Mouse (Mus musculus) urinary bladder, postnatal 25 days (tissue): ENCODE data around the gene Dusp5.
A peak's percentile ranks its signal among the peaks of the same experiment; 100 is the strongest.

Source experiments
- DNase-seq: peaks from one replicate; pipeline ENCODE4 v3.0.0; 2022; ENCODE audit warnings: low spot score

Dusp5 gene

DNA sequence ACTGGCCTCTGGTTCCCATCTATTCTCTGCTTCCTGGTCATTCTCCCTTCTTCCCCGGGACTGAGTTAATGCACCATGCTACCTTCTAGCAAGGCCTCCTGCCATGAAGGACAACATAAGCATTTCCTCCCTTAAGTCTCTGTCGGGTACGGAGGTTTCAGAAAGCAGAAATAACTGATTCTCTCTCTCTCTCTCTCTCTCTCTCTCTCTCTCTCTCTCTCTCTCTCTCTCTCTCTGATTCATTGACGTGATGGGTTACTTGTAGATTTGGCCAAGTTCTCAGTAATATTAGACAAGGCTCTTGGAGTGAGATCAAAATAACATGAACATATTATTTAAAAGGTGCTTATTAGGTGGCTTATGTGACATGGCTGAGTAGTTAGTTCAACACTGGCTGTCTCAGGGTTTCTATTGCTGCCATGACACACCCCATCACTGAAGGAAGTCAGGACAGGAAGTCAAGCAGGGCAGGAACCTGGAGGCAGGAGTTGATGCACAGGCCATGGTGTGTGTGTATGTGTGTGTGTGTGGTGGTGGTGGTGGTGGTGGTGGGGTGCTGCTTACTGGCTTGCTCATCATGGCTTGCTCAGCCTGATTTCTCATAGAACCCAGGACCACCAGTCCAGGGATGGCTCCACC is 16.1 kb downstream of the Dusp5 start:
- DNase-seq: no peak

- DNase-seq: no peak
Observed at GRCm38 (mm10) chr19:53547597-53547996, 18.7 kb downstream of the Dusp5 start.

DNA sequence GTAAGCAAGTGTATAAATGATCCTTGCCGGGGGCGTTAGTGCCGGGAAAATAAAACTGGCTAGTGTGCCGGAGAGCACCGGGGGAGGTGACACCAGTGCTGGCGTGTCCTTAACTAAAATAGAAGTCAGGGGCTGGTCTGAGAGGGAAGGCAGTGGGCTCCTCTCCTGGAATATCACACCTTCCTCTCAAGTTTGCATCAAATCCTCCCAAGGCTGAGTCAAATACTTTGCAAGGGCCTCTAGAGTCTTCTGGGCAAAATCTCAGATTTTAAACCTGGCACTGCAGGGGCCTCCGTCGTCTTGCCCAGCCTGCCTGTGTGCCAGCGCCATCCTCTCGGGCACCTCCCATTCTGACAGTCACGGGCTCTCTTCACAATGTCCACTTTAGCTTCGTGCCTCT is 22.1 kb downstream of the Dusp5 start:
- DNase-seq: no peak

DNA sequence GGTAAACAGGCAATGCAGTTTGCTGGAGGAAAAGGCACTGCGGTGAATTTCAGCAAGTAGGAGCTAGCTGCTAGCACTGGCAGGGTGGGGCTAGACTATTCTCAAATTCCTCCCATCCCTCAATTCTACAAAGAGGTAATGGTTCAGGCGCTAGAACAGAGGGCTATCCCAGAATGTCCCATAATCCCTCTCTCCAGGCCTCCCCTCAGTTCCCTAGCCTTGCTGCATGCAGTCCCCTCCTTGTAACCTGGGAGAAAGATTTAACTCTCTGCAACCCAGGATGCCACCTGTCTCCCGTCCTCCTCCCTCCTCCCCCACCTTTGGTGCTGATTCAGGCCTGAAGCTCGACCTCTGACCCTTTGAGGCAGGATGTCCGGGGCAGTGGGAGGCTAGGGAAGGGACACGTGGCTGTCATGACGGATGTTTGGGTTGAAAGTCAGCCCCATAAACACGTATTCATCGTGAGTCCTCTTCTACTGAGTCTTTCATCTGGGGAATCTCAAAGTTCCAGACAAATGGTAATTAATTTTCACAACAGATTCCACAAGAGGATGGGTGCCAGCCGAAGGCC is 23.4 kb downstream of the Dusp5 start:
- no peak for DNase-seq

DNA sequence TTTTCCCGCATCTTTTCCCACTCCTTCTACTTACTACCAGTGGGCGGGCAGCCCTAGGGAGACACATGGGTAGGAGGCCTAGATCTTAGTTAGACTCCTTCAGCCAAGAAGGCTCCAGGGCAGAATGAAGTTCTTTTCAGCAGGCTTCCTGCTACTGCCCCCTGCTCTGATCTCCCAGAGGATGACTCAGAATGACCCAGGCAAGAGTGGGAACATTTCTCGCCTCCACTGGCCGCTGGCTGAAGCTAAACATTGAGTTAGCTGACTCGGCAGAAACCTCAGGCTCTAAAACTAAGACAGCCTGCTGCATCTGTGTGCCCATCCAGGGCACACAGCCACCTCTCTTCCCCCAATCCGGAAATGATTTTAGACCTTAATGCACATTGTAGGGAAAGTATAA is 23.9 kb downstream of the Dusp5 start:
- DNase-seq: no peak

- DNase-seq: no peak
Observed at GRCm38 (mm10) chr19:53554402-53554801, 25.5 kb downstream of the Dusp5 start.

DNA sequence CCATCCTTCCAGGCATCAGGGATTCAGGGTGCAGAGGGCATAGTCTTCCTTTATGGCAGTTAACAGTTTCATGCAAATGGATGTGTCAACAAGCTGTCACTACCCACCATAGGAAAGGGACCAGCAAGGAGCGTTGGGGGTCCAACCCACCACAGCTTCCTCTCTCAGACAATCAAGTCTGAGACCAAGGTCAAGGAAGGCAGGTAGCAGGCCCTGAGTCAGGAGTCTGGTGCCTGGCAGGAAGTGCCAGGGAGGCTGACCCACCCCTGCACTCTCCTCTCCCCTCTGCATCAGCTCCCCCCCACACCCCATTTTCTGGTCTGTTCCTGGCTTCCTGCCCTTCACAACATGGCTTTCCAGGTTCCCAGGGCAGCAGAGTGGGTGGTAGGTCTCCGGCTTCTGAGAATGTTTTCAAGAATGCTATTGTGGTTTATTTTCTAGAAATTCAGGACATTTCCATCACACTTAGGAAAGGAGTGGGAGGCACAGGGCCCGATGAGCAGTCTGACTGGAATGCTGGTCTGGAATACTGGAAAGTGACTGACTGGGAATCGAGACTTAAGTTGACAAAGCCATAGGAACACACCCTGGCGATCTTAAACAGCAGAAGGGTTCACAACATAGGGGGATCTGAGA is 26.2 kb downstream of the Dusp5 start:
- DNase-seq: no peak

DNA sequence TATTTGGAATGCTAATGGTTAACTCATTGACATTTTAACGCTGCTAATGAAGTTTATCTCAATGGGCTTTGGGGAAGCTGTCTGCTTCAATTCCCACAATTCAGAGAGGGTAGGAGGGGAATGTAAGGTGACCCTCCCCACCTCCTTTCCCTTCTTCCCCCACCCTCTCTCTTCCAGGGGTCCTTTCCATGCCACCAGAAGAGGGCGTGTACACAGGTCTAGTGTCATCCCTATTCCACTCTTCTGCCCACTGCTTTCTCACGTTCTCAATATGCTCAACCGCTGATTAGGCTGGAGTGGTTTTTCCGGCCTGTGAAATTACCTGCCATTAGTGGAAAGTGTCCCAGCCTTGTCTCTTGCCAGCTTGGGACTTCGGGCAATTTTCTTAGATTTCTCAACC is 27.9 kb downstream of the Dusp5 start:
- DNase-seq: no peak

- DNase-seq: peak; percentile 17
Observed at GRCm38 (mm10) chr19:53557267-53557936, 28.5 kb downstream of the Dusp5 start.

DNA sequence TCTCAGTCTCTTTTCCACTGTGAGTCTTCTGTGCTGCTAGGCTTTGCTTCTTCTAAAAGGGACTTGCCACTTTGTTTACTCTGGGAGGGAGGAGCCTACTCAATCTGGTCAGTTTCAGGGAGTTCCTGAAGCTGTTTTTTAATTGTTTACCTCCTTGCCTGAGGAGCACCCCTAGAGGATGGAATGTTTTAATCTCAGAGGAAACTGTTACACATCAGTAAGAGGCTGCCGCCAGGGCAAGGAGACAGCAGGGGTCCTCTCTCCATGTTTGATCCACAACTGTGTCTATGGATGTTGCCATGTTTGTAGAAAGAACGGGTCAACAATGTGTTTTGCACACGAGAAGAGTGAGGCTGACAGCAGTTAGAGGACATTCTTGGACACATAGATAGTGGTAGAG is 31.5 kb downstream of the Dusp5 start:
- no peak for DNase-seq

- DNase-seq: no peak
Observed at GRCm38 (mm10) chr19:53564174-53564573, 35.3 kb downstream of the Dusp5 start.

DNA sequence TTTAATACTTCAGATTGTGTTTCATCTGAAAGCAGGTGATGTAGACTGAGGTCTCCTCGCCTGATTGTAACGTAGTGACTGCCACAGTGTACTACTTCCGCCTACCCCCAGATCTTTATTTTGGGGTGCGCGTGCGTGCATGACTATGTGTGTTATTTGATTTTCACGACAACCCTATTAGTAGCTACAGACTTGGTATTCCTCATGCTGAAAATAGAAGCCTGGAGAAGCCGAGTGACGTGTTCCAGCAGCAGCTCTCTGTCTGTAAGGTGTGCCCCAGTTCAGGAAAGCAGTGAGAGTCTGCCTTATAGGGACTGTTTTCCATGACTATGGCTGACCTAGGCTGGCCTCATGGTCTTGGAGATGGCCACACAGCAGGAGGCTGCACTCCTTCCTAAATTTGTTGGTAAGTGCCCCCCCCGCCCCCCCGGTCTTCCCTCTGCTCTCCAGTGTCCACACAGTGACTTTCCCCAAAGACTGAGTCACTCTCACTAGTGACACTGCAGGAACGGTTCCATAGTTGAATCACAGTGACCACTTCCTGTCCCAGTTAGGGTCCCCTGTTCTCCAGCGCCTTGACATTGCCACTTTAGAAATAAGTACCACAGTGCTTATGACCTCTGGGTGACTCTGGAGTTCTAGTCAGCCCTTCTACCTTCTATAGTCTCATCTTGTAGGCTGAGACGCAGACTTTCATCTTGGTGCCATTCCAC is 36.8 kb downstream of the Dusp5 start:
- DNase-seq: no peak

DNA sequence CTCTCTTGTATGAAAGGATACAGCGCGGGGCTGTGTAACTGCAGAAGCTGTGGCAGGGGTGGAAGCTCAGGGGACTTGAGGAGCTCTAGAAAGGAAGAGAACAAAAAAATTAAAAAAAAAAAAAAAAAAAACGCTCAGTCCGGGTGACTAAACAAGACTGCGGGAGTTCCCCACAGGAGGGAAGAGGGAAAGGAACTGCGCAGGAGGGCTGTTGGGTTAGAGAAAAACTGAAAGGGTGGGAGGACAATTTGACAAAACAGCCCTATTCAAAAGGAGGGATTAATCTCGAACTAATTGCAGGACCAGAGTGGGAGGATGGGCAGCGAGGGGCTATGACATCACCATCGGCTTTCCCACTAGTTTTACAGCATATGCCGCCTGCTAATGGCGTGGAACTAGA is 39.0 kb downstream of the Dusp5 start:
- no peak for DNase-seq

DNA sequence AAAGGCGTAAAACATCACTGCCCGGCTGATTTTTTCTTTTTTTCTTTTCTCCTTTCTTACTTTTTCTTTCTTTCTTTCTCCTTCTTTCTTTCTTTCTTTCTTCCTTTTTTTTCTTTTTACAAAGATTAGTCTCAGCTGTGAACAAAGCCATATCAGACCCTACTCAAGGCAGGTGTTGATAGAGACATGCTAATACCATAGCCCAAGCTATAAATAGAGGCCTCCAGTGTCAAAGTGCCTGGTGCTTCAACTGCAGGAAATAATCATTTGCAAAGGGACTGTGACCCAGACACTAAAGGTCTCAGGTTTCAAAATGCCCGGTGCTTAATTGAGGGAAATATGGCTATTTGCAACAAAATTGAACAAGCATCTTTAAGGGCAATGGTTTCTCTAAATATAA is 39.6 kb downstream of the Dusp5 start:
- no peak for DNase-seq

DNA sequence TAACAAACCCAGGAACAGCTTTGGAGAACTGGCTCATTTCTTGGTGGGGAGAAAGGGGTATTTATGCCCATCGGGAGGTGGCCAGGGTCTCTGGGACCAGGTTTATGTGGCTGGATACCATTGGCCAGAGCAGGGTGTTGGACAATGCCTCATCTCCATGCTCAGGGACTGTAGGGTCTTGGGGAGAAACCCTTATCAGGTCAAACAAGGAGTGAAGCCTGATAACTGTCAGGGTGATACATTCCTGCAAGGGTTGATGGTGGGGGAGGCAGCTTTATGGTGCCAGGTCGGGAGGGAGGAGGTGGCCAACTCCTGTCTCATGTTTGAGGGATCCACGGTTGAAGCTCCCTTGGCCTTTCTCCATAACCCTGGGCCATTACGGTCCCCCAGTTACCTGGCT is 42.1 kb downstream of the Dusp5 start:
- no peak for DNase-seq

DNA sequence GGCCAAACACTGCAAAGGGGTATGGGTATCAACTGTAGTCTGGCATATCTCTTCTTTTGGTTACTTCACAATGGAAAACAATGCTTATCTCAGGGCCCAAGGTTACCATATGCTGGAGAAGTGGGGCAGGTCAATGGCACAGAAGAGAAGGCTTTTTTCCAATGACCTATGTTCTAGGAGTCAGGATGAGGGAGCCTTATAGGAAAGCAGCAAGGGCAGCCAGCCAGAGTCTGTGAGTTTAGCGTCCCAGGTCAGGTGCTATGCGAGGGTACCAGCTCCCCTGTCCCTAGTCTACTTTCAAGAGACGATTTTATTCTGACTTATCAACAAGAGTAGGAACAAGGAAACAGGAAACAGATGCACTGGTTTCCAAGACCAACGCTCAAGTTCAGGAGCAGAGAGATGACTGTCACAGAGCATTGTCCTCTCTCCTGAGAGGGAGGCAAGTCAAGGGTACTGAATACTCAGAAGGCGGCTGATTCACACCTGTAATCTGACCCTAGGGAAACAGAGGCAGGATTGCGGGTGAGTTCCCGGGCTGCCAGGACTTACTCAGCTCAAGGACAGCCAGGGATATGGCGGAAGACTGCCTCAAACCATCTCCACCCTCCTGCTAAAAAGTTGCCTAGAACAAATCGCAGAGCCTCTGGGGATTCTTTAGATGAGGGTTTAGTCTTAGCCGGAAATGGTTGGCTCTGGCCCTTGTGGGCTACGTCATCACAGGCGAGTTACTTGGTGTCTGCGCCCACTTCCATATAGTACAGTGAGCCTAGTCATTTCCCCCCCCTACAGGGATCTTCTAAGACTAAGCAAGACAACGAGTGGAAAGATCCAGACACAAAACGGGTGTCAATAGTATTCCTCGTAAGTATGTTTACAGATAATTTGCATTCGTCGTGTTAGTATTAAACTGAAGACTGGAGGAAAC is 42.9 kb downstream of the Dusp5 start:
- no peak for DNase-seq

DNA sequence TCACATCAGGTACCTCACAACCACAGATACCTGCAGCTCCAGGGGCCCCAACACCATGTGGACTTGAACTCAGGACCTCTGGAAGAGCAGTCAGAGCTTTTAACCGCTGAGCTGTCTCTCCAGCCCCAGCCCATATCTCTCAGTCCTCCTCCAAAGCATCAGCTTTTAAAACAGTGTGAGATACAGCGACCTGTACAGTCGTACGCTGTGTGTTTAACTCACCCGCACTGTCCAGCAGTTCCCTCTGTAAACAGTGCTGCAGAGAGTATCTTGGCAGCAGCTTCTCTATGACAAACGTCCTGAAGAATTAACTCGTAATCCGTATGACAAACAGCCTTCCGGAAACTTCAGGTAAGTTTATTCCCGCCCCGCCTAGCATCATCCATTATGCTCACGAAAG is 43.7 kb downstream of the Dusp5 start:
- DNase-seq: peak; percentile 0

DNA sequence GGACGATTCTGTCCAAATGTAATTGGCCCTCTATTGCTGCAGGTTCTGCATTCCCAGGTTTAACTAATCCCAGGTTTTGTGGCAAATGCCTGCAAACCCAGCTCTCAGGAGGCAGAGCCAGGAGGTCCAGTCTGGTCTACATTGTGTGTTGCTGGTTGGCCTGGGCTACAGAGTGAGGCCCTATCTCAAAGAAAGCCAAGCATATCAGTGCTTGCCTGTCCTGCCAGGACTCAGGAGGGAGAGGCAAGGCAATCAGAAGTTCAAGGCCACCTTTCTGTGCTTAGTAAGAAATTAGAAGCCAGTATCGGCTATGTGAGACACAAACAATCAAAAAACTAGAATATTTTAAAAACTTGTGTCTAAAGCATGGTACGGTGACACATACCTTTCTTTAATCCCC is 44.2 kb downstream of the Dusp5 start:
- no peak for DNase-seq

- no peak for DNase-seq
Observed at GRCm38 (mm10) chr19:53574131-53574530, 45.2 kb downstream of the Dusp5 start.

DNA sequence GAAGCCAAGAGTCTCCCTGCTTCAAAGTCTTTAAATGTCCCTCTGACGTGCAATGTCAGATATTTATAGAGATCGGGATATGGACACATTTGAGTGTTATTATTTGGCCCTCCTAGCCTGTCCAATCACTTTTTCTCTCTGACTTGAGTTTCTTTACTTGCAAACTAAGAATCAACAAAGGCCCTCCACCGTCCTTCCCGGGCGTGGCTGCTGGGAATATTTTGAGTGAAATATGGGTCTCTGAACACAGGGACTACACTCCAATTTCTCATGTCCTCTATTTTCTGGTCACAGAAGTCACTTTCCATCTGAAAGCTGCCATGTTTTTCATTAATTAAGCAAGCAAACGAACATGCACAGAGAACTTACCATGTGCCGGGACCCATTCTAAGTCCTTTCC is 45.6 kb downstream of the Dusp5 start:
- DNase-seq: no peak

- DNase-seq: no peak
Observed at GRCm38 (mm10) chr19:53575296-53576010, 46.5 kb downstream of the Dusp5 start.
